Mouse (Mus musculus) brain, embryonic 14.5 days (tissue): Measurements from ENCODE around the gene Exosc10. TPM values are rescaled to one million over a fixed set of nuclear protein-coding genes. Genes with fewer than 3 reads are reported as not detected.

Experiments
- DNase-seq: peaks from one replicate; pipeline ENCODE4 v3.0.0-alpha.2; 2011; ENCODE audit warnings: low read depth
- CTCF ChIP-seq: fragments of 200-500 bp; IDR thresholded peaks from 2 replicates; pipeline ENCODE4 v1.5.1; 2012; ENCODE audit warnings: inconsistent platforms, mild to moderate bottlenecking, moderate library complexity, borderline replicate concordance; ENCODE audit not compliant: insufficient read depth, insufficient read length; ENCODE audit errors: extremely low read depth
- POLR2A ChIP-seq: fragments of 200-500 bp; IDR thresholded peaks from 2 replicates; pipeline ENCODE4 v1.6.1; 2012; ENCODE audit warnings: mild to moderate bottlenecking, inconsistent platforms, borderline replicate concordance; ENCODE audit not compliant: poor library complexity, insufficient read depth, insufficient read length, severe bottlenecking; ENCODE audit errors: extremely low read depth
- polyA plus RNA-seq: library from polyadenylated mRNA; depleted of rRNA; stranded (reverse); fragments of >200 nt; gene quantifications from 2 replicates; pipeline ENCODE4 v1.2.3, GENCODE M21; 2012

Exosc10 gene
- polyA plus RNA-seq, 1 experiment, result 71.3 TPM

DNA sequence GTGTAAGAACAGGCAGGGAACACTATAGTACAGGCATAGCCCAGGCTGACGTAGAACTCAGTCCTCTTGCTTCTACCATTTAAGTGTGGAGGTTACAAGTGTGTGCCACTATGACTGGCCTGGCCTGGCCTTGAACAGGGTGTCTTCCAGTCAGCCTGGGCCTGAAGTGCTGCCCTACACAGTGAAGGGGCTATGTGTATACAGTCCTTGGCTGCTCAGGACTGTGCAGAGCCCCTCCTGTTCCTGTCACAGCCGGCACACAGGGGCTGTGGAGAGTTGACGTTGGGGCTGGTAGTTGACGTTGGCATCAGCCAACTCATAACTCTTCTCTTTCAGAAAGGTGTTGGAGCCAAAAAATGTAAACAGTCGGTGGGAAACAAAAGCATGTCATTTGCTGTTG, 23.2 kb downstream of the Exosc10 start:
- TF ChIP-seq CTCF (no peak), POLR2A (no peak)
- DNase-seq, result no peak

DNA sequence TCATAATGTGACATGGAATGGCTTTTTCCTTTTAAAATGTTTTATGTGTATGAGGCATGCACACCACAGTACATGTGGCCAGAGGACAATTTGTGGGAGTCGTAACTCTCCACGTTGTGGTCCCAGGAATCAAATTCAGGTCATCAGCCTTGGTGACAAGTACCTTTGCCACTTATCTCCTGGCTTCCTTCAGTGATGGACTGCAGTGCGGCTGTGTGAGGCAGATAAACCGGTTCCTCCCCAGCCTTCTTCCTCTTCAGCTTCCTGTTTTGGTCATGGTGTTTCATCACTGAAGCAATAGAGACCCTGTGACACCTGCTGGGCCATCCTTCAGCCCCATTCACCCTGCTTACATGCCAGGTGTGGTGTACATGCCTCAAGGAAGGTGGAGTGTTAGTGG, 25.0 kb downstream of the Exosc10 start:
- no peak for DNase-seq
- TF ChIP-seq CTCF (no peak), POLR2A (no peak)

DNA sequence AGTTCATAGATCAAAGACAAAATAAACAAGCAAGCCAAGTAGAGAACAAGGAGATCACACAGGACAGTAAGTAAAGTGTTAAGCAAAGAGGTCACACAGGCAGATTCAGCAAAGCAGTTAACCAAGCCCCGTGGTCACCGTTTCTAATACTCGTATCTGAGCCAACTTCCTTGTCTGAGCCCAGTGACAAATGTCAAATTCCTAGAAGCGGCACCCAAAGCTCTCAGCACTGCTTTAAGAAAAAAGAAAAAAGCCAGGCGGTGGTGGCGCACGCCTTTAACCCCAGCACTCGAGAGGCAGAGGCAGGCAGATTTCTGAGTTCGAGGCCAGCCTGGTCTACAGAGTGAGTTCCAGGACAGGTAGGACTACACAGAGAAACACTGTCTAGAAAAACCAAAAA, 28.4 kb downstream of the Exosc10 start:
- DNase-seq, result no peak
- TF ChIP-seq POLR2A, result no peak
- no peak for TF ChIP-seq CTCF

DNA sequence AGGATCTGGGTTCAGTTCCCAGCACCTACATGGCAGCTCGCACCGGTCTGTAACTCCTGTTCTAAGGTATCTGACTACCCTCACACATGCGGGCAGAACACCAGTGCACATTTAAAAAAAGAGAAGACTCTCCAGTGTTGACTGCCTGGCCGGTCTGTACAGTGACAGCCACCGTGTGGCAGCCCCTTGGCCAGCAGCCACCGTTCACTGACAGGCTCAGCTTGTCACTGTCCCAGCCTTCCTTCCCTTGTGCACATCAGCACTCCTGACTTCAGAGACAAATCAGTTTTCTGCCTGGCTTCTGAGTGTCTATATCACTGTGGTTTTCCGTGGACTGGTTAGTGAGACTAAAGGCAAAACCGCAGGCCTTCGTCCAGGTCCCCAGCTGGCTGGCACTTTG, 30.6 kb downstream of the Exosc10 start:
- peak; percentile 31 for DNase-seq
- TF ChIP-seq POLR2A (no peak), CTCF (no peak)

GRCm38 (mm10) chr4:148589565-148589964, 31.3 kb downstream of the Exosc10 start:
- no peak for TF ChIP-seq CTCF
- no peak for TF ChIP-seq POLR2A
- DNase-seq, result peak; percentile 60

- TF ChIP-seq POLR2A (no peak), CTCF (no peak)
- DNase-seq, result no peak
Observed at GRCm38 (mm10) chr4:148590421-148591170, 32.4 kb downstream of the Exosc10 start.

GRCm38 (mm10) chr4:148591171-148591630, 33.0 kb downstream of the Exosc10 start, which contains the start of gene Srm:
Srm (plus strand) TSS chr4:148591503.
- TF ChIP-seq CTCF (no peak), POLR2A (peak; percentile 57; the same call in 1 of the 2 replicates)
- DNase-seq, result peak; percentile 99

GRCm38 (mm10) chr4:148591637-148592380, 33.6 kb downstream of the Exosc10 start:
- TF ChIP-seq POLR2A (no peak), CTCF (no peak)
- DNase-seq, result peak; percentile 43

DNA sequence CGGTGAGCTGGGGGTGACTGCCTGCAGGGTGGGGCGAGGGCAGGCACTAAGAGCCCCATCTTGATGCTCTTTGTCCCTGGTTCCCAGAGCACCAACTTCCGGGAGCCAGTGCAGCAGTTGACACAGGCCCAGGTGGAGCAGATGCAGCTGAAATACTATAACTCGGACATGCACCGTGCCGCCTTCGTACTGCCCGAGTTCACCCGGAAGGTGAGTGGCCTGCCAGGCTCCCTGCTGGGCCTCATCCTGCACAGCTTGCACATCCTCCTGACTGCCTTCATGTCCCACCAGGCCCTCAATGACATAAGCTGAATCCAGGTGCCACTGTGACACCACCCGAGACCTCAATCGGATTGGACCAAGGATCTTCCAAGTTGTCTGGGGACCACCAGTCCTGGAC, 35.8 kb downstream of the Exosc10 start:
- DNase-seq, result no peak
- no peak for TF ChIP-seq POLR2A

DNA sequence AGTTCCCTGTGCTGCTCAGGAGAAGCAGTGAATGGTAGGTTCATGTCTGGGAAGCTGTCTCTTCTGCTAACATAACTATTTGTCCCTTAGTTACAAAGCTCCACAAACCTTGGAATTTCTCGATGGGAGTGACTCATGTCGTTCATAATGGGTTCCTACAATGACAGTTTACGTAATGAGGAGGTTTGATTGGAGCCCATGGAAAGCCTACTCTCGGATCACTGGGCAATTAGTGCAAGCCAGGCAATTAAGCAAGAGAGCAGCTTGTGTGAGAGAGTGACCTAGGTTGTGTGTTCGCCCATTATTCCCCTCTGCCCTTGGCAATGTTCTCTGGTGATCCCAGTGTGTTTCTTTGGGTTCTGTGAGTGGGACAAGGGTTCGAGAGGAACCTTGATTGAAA, 37.7 kb downstream of the Exosc10 start:
- peak; percentile 60 for DNase-seq
- TF ChIP-seq POLR2A, result no peak
- TF ChIP-seq CTCF, result no peak

GRCm38 (mm10) chr4:148596731-148597130, 38.5 kb downstream of the Exosc10 start:
- DNase-seq, result no peak
- TF ChIP-seq CTCF (no peak), POLR2A (no peak)
